Mouse (Mus musculus) liver, postnatal 0 days (tissue): ENCODE results near the gene Tas2r121.
"Not testable (repeated sequence)": the region's sequence is repeated elsewhere in the genome, so short reads cannot be mapped to it uniquely, and the experiment has no call there.

Source experiments
- CTCF ChIP-seq: sonication (generic); IDR thresholded peaks from 2 replicates; pipeline ENCODE4 v1.5.1; 2016; ENCODE audit warnings: antibody characterized with exemption, low read depth
- EP300 ChIP-seq: IDR thresholded peaks from 2 replicates; pipeline ENCODE4 v1.6.1; 2016; ENCODE audit warnings: antibody characterized with exemption, low read depth, mild to moderate bottlenecking

- not testable (repeated sequence) for TF ChIP-seq CTCF, EP300
Measured at GRCm38 (mm10) chr6:132691596-132691995, 9.2 kb downstream of the Tas2r121 start.
